Mouse (Mus musculus) bone marrow, adult 2 months (tissue): ENCODE data around the gene AI413582. TPM values are rescaled to one million over a fixed set of nuclear protein-coding genes. Genes with fewer than 3 reads are reported as not detected.
A peak's percentile ranks its signal among the peaks of the same experiment; 100 is the strongest.

Experiments
- H3K27ac ChIP-seq: fragments of 200-500 bp; 2 replicates; pipeline ENCODE4 v1.5.1; 2012; ENCODE audit warnings: low read depth, mild to moderate bottlenecking, control low read depth, inconsistent platforms, low read length; ENCODE audit not compliant: control insufficient read depth, poor library complexity, insufficient read depth
- H3K4me1 ChIP-seq: fragments of 200-500 bp; 2 replicates; pipeline ENCODE4 v1.6.1; 2011; ENCODE audit warnings: low read length; ENCODE audit not compliant: control insufficient read depth, insufficient read depth
- H3K4me3 ChIP-seq: fragments of 200-500 bp; replicated peaks from 2 replicates; pipeline ENCODE3; 2011; ENCODE audit warnings: mild to moderate bottlenecking, low read depth, low read length, control low read depth; ENCODE audit not compliant: control insufficient read depth
- CTCF ChIP-seq: fragments of 200-500 bp; IDR thresholded peaks from 2 replicates; pipeline ENCODE4 v1.5.1; 2011; ENCODE audit warnings: low read length, control low read depth; ENCODE audit not compliant: control insufficient read depth, insufficient read depth
- POLR2A ChIP-seq: fragments of 200-500 bp; IDR thresholded peaks from 2 replicates; pipeline ENCODE4 v1.6.1; 2011; ENCODE audit warnings: low read depth, mild to moderate bottlenecking, control low read depth, low read length, borderline replicate concordance; ENCODE audit not compliant: control insufficient read depth
- WGBS: fragments of 180-500 bp; shearing (Covaris S2); methylation state at CpG from one replicate; pipeline ENCODE4 v1.1.7; 2018; 5-methylcytosine and 5-hydroxymethylcytosine counted together
- polyA plus RNA-seq: library from polyadenylated mRNA; stranded (reverse); fragments of >200 nt; gene quantifications from 2 replicates; pipeline ENCODE4 v1.2.4, GENCODE M21; 2011; ENCODE audit warnings: low replicate concordance; ENCODE audit not compliant: missing spikeins, insufficient read depth, insufficient read length

Gene AI413582
- polyA plus RNA-seq, 1 experiment: 22.0 TPM

DNA sequence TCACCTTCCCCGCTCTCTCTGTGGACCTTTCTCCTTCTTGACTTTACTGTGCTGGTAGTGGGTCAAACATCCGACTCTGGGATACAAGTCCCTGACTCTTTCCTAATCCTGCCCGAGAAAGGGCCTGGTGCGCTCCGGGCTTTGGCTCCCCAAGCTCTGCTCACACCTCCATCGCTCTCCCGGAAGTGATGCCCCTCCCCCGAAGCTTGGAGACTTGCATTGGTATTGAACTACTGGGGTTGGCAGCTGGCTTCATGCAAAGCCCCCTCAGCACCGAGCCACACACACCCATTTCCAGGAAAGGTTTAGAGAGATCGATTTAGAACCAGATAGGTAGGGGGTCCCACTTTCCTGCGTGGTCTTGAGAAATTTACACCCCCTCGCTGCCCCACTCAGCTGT is 19.6 kb downstream of the AI413582 start:
- Histone ChIP-seq H3K27ac (no peak overlapping the region), H3K4me3 (no peak overlapping the region), H3K4me1 (no peaks in the 10 kb centered on the region; the same call in 1 of the 2 replicates)
- TF ChIP-seq CTCF: no peak
- no peak for TF ChIP-seq POLR2A
- 68% methylated on average over 12 of the region's 12 CpGs for WGBS

DNA sequence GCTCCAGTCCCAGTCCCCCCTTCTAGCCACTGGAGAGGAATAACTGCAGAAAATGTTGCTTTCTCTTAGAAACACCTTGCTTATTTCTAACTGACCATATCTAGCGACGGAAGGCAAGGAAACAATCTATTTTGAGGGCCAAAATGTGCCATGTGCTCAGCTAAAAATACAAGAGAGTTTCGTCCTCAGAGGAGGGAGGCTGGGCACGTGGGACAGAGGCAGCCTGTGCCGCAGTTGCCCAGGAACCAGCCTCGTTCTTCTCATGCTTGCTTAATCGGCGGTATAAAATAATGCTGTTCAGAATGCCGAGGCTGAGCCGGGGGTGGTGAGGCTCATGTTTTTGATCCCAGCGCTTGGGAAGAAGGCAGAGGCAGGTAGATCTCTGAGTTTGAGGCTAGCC is 21.0 kb downstream of the AI413582 start:
- WGBS: 76% methylated on average over 11 of the region's 11 CpGs
- TF ChIP-seq CTCF (no peak), POLR2A (no peak)
- Histone ChIP-seq H3K4me1 (no peaks in the 10 kb centered on the region; the same call in 1 of the 2 replicates), H3K27ac (no peak overlapping the region), H3K4me3 (no peak overlapping the region)

DNA sequence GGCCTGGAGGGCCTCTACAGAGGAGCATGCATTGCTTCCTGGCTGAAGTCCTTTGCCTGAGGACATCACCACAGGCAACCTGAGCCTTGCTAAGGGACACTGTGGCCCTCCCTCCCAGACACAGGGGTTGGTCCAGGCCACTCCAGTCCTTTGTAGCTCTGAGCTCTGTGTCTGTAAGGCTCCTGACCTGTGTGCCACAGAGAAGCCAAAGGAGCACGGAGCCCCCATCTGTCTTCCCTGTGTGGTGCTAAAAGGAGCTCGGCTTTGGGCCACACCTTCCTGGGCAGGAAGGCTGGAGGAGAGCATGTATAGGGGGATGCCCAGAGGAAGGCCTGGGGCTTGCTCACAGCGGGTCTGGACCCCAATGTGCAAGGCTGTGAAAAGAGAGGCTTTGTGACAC is 23.6 kb downstream of the AI413582 start:
- 88% methylated on average over 3 of the region's 3 CpGs for WGBS
- TF ChIP-seq POLR2A (no peak), CTCF (no peak)
- no peak overlapping the region for H3K4me3 ChIP-seq
- H3K27ac ChIP-seq: no peak overlapping the region
- H3K4me1 ChIP-seq: no peaks in the 10 kb centered on the region; the same call in 1 of the 2 replicates

DNA sequence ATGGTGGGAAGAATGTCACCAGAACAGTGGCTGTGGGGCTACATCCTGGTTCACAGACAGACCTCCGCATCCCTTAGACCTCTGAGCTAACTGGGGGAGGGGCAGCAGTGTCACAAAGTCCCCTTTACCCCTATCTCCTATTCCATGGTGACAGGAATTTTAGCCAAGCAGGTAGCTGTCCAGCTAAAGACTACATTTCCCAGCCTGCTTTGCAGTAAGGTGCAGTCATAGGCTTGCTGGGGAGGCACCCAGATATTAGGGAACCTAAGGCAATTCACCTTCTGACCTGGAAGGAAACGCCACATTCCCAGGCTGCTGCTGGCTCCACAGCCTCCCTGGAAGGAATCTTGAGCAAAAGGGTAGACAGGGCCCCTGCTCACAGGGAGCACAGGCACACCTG is 24.3 kb downstream of the AI413582 start:
- Histone ChIP-seq H3K27ac (no peak overlapping the region), H3K4me3 (no peak overlapping the region), H3K4me1 (no peaks in the 10 kb centered on the region; the same call in 1 of the 2 replicates)
- WGBS: 74% methylated on average over 2 of the region's 2 CpGs
- TF ChIP-seq POLR2A: no peak
- TF ChIP-seq CTCF: no peak

DNA sequence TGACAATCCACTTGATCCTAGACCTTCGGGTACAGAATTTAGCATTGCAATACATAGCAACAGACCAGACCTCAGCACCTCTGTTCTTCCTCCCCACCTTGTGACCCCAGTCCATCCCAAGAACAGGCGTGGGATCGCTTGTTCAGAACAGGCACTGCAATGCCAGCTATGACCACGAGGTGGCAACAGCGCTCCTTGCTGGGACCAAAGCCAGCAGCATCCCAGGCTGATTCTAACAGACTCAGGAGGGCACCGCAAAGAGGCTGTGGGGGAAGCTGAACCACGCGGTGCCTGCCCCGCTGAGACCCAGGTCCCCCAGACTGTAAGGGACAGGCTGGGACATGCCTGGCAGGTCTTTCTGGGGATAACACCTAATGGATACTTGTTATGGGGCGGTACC is 30.8 kb downstream of the AI413582 start:
- Histone ChIP-seq H3K4me1 (no peaks in the 10 kb centered on the region), H3K4me3 (no peak overlapping the region), H3K27ac (no peak overlapping the region)
- TF ChIP-seq CTCF (peak; percentile 100), POLR2A (no peak)
- 5% methylated on average over 10 of the region's 10 CpGs for WGBS

DNA sequence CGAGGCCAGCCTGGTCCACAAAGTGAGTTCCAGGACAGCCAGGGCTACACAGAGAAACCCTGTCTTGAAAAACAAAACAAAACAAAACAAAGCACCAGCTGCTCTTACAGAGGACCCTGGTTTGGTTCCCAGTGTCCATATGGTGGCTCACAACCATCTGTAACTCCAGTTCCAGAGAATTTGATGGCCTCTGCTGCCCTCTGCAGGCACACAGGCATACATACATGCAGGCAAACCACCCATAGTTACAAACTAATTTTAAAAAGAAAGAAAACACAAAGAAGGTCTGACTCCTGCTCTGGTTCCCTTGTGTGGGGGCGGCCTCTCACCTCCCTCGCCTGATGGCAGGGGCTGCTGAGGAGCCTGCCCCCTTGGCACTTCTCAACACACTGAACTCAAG is 32.2 kb downstream of the AI413582 start:
- 83% methylated on average over 3 of the region's 3 CpGs for WGBS
- H3K4me3 ChIP-seq: no peak overlapping the region
- no peak overlapping the region for H3K27ac ChIP-seq
- TF ChIP-seq CTCF (peak; percentile 25; the same call in 1 of the 2 replicates), POLR2A (no peak)
- no peaks in the 10 kb centered on the region for H3K4me1 ChIP-seq

DNA sequence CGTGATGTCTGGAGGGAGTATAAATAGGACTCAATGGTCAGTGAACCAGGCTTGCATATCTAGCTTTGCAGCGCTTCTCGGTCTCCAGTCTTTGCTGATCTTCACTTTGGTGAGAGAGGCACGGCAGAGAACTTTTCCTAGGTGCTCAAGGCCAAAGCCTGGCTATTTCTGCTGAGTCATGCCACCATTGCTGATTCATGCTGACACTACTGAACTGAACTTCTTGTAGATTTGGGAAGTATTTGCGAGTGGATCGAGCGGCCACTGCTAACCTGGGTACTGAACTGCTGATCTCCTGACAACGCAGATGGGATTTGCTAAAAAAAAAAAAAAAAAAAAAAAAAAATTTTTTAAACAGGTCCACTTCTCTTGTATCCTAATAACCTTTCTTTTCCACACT is 33.5 kb downstream of the AI413582 start:
- Histone ChIP-seq H3K27ac (no peak overlapping the region), H3K4me3 (no peak overlapping the region), H3K4me1 (peaks cover 3% of the 10 kb centered on the region)
- TF ChIP-seq POLR2A (no peak), CTCF (no peak)
- 49% methylated on average over 8 of the region's 8 CpGs for WGBS

DNA sequence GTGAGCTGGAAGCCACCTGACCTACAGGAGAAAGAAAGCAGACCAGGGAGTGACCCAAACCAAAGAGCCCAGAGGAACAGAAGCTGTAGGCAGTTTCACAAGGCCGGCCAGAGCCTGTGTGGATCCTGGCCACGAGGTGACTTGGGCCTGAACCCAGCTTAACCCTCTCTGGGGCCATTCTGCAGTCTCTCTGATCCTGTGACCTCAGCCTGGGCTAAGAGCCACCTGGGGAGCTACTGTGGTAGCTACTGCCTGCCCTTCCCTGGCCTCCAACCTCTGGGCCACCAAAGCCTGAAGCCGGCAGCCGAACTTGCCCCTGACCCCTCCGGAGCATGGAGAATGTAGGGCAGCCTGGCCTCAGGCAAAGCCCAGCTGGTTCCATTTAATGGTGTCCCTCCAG is 36.8 kb downstream of the AI413582 start:
- no peak for TF ChIP-seq CTCF
- no peak for TF ChIP-seq POLR2A
- Histone ChIP-seq H3K4me3 (no peak overlapping the region), H3K27ac (no peak overlapping the region), H3K4me1 (peaks cover 3% of the 10 kb centered on the region)
- WGBS: 90% methylated on average over 5 of the region's 5 CpGs

DNA sequence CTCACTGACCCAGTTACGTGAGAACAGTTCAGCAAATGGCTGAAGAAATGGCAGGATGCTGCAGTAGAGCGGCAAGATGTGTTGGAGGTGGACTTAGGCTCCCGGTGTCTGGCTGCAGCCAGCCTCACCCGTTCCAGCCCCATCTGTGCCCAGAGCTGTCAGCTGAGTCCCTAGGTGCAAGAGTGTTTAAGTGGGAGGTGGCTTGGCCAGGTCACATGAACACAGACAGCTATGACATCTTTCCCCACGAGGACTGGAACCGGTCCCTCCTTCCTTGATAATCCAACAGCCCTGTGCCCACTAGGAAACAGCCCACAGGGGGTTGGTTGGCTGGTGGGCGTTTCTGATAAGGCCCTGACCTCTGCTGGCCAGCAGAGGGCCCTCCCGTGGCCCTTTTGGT is 37.5 kb downstream of the AI413582 start:
- H3K4me1 ChIP-seq: peaks cover 3% of the 10 kb centered on the region
- H3K27ac ChIP-seq: no peak overlapping the region
- TF ChIP-seq CTCF: no peak
- TF ChIP-seq POLR2A: no peak
- 57% methylated on average over 8 of the region's 8 CpGs for WGBS
- H3K4me3 ChIP-seq: no peak overlapping the region
